In the genomic region with DNA sequence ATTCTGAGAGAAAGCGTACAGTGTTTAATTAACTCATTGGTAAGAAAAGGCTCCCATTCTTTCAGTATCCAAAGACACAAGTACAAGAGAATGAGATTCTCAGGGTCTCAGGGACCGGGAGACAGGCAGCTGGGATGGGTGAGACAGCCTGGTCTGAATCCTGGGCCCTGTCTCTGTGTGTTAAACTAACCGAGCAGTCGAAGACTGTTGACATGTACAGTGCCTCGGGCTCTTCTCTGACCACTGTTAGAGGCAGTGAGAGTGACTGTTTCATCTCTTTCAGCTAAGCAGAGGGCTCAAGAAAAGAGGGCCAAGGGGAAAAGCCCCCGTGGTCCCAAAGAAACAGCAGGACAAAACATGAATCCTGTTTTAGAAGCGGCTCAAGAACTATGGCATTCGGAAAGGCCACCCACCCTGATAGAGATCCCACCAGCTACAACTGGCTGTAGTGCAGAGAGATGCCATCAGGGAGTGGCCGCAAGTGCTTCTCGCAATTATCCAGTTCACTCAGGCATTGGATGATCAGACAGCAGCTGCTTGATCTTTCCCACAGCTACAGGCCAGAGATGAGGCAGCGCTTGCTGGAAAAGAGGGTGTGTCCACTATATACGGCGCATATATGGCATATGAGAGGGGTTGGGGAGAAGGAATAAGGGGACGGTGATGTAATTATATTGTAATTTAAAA, we compare ENCODE assay signal across 11 mouse cellular contexts.
DNase-seq lines count a peak whose midpoint lies in the region; ATAC-seq lines count a peak whose summit lies in the region.
"Had no signal": no experiment of that assay in that cellular context is flagged by ENCODE, and none has a peak within 500 bp of the region (broad histone marks: within the 10 kb centered on the region; RNA-seq: fewer than 3 reads in every experiment).

No protein-coding gene starts in this region.

- no peak overlapping the region for H3K4me2 ChIP-seq in neural tube, embryonic 11.5 days (ENCODE audit: low read depth)
- no peak overlapping the region for H3K4me2 ChIP-seq in forebrain, embryonic 12.5 days
- H3K4me2 ChIP-seq: limb, embryonic 12.5 days had no signal

- H3K9ac ChIP-seq in neural tube, embryonic 11.5 days (ENCODE audit: low read length), result no peak overlapping the region
- no peak overlapping the region for H3K9ac ChIP-seq in forebrain, embryonic 12.5 days
- H3K9ac ChIP-seq: limb, embryonic 12.5 days had no signal

- no peaks in the 10 kb centered on the region for H3K27me3 ChIP-seq in neural tube, embryonic 11.5 days (ENCODE audit: control insufficient read depth, insufficient read depth, low read length)
- no peaks in the 10 kb centered on the region for H3K27me3 ChIP-seq in forebrain, embryonic 12.5 days
- H3K27me3 ChIP-seq in midbrain, embryonic 10.5 days (ENCODE audit: low read depth, poor library complexity, severe bottlenecking), result no peaks in the 10 kb centered on the region
- H3K27me3 ChIP-seq: limb, embryonic 12.5 days had no signal

- H3K27ac ChIP-seq in neural tube, embryonic 11.5 days (ENCODE audit: low read depth, low read length), result no peak overlapping the region
- no peak overlapping the region for H3K27ac ChIP-seq in forebrain, embryonic 12.5 days
- no peak overlapping the region for H3K27ac ChIP-seq in midbrain, embryonic 10.5 days (replicated peaks)
- H3K27ac ChIP-seq: heart, adult 2 months; limb, embryonic 12.5 days had no signal

- no peak for DNase-seq in neural tube, embryonic 11.5 days (ENCODE audit: low spot score)
- DNase-seq in neural tube, embryonic 10.5 days (ENCODE audit: extremely low spot score, low spot score), result no peak
- peak; percentile 12 for DNase-seq in midbrain, embryonic 10.5 days (ENCODE audit: low spot score)
- peak; percentile 11 for DNase-seq in retina, postnatal 7 days (ENCODE audit: low read depth, low spot score)
- no peak for DNase-seq in gastrocnemius, postnatal 4 days (ENCODE audit: low spot score in 2 of 2)
- no peak for DNase-seq in yolk sac, embryonic 10.5 days (ENCODE audit: low spot score)
- DNase-seq: cerebellum, adult 9-11 months; heart, adult 2 months; thymus, postnatal 14 days had no signal

- WGBS in neural tube, embryonic 11.5 days, result 84% methylated on average over 14 of the region's 14 CpGs
- WGBS in forebrain, embryonic 12.5 days, result 63% methylated on average over 14 of the region's 14 CpGs
- 78% methylated on average over 14 of the region's 14 CpGs for WGBS in midbrain, embryonic 10.5 days

- H3K36me3 ChIP-seq in neural tube, embryonic 11.5 days (ENCODE audit: control insufficient read depth, insufficient read depth, low read length), result no peaks in the 10 kb centered on the region
- no peaks in the 10 kb centered on the region for H3K36me3 ChIP-seq in forebrain, embryonic 12.5 days (replicated peaks)
- no peaks in the 10 kb centered on the region for H3K36me3 ChIP-seq in midbrain, embryonic 10.5 days
- H3K36me3 ChIP-seq: limb, embryonic 12.5 days had no signal

- no peak overlapping the region for H3K4me3 ChIP-seq in neural tube, embryonic 11.5 days (ENCODE audit: low read depth, low read length)
- H3K4me3 ChIP-seq in forebrain, embryonic 12.5 days (replicated peaks), result no peak overlapping the region
- no peak overlapping the region for H3K4me3 ChIP-seq in midbrain, embryonic 10.5 days
- H3K4me3 ChIP-seq: heart, adult 2 months; limb, embryonic 12.5 days had no signal

- no peaks in the 10 kb centered on the region for H3K4me1 ChIP-seq in neural tube, embryonic 11.5 days (ENCODE audit: control insufficient read depth, insufficient read depth, low read length)
- peaks cover 5% of the 10 kb centered on the region; the same call in 1 of the 2 replicates for H3K4me1 ChIP-seq in forebrain, embryonic 12.5 days
- peaks cover 6% of the 10 kb centered on the region; the same call in 1 of the 2 replicates for H3K4me1 ChIP-seq in midbrain, embryonic 10.5 days
- H3K4me1 ChIP-seq: limb, embryonic 12.5 days had no signal

- peak; percentile 39; the same call in 1 of the 2 replicates for ATAC-seq in neural tube, embryonic 11.5 days (ENCODE audit: insufficient read depth, low FRiP score, low TSS enrichment)
- peak; percentile 80 for ATAC-seq in forebrain, embryonic 12.5 days (ENCODE audit: low FRiP score)

- H3K9me3 ChIP-seq in neural tube, embryonic 11.5 days (ENCODE audit: control insufficient read depth, low read length), result no peaks in the 10 kb centered on the region
- H3K9me3 ChIP-seq in forebrain, embryonic 12.5 days, result 0 out of 2 replicates have a peak, but pooled peaks cover 6% of the 10 kb centered on the region
- peaks cover 9% of the 10 kb centered on the region; the same call in 1 of the 2 replicates for H3K9me3 ChIP-seq in midbrain, embryonic 10.5 days (replicated peaks)

Comparison
In these comparisons a context has a peak if more than half of its experiments do, and no peak if none do; other contexts are left out.
1. DNase-seq: peak in midbrain, embryonic 10.5 days (single experiment) and retina, postnatal 7 days (single experiment); none in neural tube, embryonic 11.5 days (single experiment), neural tube, embryonic 10.5 days (single experiment), gastrocnemius, postnatal 4 days (0 of 2) and yolk sac, embryonic 10.5 days (single experiment).